Mouse (Mus musculus): Measurements from ENCODE around the gene Slc29a2. TPM values are rescaled to one million over a fixed set of nuclear protein-coding genes. Genes with fewer than 3 reads are reported as not detected.
"Not testable (repeated sequence)": the region's sequence is repeated elsewhere in the genome, so short reads cannot be mapped to it uniquely, and the experiment has no call there.

Slc29a2 gene
- polyA plus RNA-seq, 1 experiment, result 6.0 TPM

DNA sequence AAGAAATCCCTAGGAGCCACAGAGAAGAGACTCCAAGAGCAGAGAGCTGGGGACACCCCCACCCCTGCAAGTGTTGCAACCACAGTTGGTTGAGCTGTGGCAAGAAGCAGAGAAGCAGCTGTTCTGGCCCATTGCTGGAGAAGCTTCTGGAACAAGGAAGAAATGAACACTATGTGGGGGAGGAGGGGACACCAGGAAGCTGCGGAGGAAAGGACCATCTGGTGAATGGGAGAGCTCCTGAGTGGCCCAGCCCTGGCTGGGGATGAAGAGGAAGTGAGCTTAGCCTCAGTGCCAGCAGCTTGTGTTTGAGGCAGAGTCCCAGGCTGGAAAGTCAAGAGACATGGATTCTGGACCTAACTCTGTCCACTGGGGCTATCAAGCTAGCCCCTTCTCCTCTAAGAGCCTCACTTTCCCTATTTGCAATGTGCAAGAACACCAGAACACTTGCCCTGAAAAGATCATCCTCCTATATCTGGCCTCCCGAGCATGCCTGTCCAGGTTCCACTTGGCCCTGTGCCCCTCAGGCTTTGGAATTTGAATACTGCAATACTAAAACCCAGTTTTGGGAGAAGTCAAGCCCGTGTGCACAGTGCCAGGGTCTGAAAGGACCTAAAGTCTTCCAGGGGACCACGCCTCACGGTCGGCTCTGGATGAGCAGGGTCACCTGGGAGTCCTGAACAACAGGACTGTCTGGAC, 24.1 kb upstream of the Slc29a2 start:
- no peak for TF ChIP-seq POLR2A (IDR thresholded peaks at IDR 0.05; ENCODE audit: low read depth, low read length)
- peaks cover 5% of the 10 kb centered on the region; the same call in 1 of the 2 replicates for H3K4me1 ChIP-seq (ENCODE audit: control insufficient read depth, insufficient read depth, low read length)
- H3K27ac ChIP-seq (ENCODE audit: insufficient read depth, low read length), result no peak overlapping the region
- H3K4me3 ChIP-seq (ENCODE audit: insufficient read depth, low read length), result no peak overlapping the region

DNA sequence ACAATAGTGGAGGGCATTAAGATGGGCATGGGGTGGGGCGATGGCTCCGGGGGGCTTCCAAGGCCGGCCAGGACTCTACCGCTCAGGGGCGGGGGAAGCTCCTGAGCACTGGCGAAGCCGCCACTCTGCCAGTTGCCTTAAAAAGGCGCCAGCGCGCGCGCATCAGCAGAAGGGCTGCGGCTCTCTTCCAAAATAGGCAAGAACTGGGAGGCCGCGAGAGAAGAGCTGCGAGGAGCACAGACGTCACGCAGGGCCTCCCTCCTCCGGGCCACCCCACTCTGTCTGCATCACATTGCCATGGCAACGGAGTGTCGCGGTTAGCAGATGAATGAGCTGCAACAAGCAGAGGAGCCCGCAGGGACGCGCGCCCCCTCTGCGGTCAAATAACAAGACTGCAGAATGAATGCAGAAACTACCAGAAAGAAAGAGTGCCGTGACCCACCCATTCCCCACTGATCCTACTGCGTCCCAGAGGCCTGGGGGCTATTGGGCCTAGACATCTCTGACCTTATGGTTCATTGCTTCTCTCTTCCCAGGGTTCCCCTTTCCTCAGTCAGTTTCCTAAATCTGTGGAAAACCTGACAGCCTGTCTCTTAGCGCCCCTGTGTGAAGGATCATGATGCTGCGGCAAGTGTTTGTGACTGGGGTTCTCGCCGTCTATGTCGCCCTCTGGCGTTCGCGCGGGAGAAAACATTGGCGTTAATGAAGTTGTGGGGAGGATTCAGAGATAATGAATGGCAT, 21.8 kb upstream of the Slc29a2 start:
- TF ChIP-seq CTCF (IDR thresholded peaks at IDR 0.05; ENCODE audit: borderline replicate concordance, insufficient read depth, low read length) (peak; percentile 96), POLR2A (IDR thresholded peaks at IDR 0.05; ENCODE audit: low read depth, low read length) (peak; percentile 59; the same call in 1 of the 2 replicates)
- H3K4me3 ChIP-seq (ENCODE audit: insufficient read depth, low read length), result peak overlapping the region; percentile 19
- H3K4me1 ChIP-seq (ENCODE audit: control insufficient read depth, insufficient read depth, low read length), result peaks cover 5% of the 10 kb centered on the region; the same call in 1 of the 2 replicates
- peak overlapping the region; percentile 42; the same call in 1 of the 2 replicates for H3K27ac ChIP-seq (ENCODE audit: insufficient read depth, low read length)

DNA sequence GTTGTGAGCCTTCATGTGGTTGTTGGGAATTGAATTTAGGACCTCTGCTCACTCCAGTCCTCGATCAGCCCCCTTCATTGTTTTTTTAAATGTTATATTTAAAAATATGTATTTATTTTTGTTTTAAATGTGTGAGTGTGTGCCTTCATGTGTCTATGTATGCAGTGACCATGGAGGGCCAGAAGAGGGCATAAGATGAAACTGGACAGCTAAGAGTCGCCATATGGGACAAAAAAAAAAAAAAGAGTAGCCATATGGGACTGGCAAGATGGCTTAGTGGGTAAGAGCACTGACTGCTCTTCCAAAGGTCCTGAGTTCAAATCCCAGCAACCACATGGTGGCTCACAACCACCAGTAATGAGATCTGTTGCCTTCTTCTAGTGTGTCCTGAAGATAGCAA, 20.0 kb upstream of the Slc29a2 start:
- H3K27ac ChIP-seq (ENCODE audit: insufficient read depth, low read length); H3K4me3 ChIP-seq (ENCODE audit: insufficient read depth, low read length); H3K4me1 ChIP-seq (ENCODE audit: control insufficient read depth, insufficient read depth, low read length): not testable (repeated sequence)

DNA sequence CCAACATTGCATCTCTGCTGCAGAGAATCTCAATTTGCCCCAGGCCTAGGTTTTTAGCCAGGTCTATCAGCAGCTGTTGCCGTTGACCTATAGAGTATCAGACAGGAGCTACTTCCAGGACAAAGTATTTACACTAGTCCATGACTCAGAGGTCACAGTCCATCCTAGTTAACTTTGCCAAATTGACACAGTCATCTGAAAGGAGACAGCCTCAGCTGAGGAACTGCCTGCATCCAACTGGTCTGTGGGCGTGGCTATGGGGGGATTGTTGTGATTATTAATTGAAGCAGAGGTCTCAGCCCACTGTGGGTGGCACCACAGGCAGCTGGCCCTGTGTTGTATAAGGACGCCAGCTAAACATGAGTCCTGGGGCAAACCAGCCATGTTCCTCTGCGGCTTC, 18.7 kb upstream of the Slc29a2 start:
- H3K27ac ChIP-seq (ENCODE audit: insufficient read depth, low read length), result no peak overlapping the region
- no peak overlapping the region for H3K4me3 ChIP-seq (ENCODE audit: insufficient read depth, low read length)
- peaks cover 4% of the 10 kb centered on the region; the same call in 1 of the 2 replicates for H3K4me1 ChIP-seq (ENCODE audit: control insufficient read depth, insufficient read depth, low read length)
- TF ChIP-seq POLR2A (IDR thresholded peaks at IDR 0.05; ENCODE audit: low read depth, low read length) (no peak), CTCF (IDR thresholded peaks at IDR 0.05; ENCODE audit: borderline replicate concordance, insufficient read depth, low read length) (no peak)

DNA sequence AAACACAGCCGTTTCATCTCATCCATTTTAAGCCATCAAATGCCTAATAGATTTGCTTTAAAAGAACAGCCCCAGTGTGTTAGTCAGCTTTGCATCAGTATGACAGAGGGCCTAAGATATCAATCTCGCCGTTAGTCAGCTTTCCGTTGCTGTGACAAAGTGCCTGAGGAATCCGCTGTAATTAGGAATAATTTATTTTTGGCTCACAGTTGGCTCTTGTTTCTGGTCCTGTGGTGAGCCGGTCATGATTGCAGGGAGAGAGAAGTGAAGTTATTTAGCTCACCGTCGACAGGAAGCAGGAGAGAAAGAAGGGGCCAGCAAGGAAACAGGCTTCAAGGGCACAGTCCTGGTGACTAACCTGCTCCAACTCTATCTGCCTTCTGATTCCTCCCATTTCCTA, 10.5 kb upstream of the Slc29a2 start:
- TF ChIP-seq POLR2A (IDR thresholded peaks at IDR 0.05; ENCODE audit: low read depth, low read length) (no peak), CTCF (IDR thresholded peaks at IDR 0.05; ENCODE audit: borderline replicate concordance, insufficient read depth, low read length) (no peak)
- H3K27ac ChIP-seq (ENCODE audit: insufficient read depth, low read length), result peak overlapping the region; percentile 84
- H3K4me3 ChIP-seq (ENCODE audit: insufficient read depth, low read length), result no peak overlapping the region
- H3K4me1 ChIP-seq (ENCODE audit: control insufficient read depth, insufficient read depth, low read length), result peaks cover 23% of the 10 kb centered on the region

DNA sequence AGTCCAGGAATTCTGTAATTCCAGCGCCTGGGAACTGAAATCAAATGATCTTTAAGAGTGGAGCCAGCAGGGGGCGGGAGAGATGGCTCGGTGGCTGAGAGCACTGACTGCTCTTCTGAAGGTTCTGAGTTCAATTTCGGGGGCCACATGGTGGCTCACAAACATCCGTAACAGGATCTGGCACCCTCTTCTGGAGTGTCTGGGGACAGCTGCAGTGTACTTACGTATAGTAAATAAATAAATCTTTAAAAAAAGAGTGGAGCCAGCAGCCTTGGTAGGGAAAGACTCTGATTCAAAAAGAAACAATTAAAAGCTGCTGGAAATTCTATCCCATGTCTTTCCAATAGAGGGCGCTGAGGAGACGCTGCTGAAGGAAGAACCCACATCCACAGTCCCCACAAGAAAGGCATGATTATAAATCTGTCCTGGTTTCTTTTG, 8.7 kb upstream of the Slc29a2 start:
- peak overlapping the region; percentile 19; the same call in 1 of the 2 replicates for H3K27ac ChIP-seq (ENCODE audit: insufficient read depth, low read length)
- no peak for TF ChIP-seq CTCF (IDR thresholded peaks at IDR 0.05; ENCODE audit: borderline replicate concordance, insufficient read depth, low read length)
- no peak for TF ChIP-seq POLR2A (IDR thresholded peaks at IDR 0.05; ENCODE audit: low read depth, low read length)
- peaks cover 28% of the 10 kb centered on the region for H3K4me1 ChIP-seq (ENCODE audit: control insufficient read depth, insufficient read depth, low read length)

DNA sequence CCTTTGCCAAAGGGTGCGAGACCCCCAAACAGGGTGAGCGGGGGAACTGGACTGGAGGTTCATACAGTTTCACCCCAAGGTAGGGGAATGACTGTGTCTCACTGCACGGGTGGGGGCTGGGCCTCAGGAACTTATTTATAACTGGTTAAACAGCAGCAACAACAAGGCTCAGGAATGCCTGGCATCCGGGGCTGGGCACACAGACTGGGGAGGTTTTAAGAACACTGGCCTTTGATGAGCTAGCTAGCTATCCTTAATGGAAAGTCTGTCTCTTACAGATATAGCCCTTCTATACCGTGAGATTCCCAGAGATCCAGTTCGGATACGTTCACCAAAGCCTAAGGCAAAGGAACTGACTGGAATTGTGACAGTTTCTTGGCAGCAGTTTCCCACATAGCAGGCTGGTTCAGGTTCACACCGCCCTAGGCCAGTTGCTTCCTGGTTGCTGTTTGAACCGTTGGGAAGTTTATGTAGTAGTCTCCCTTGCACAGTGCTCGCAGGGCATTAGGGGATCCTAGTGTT, 7.4 kb upstream of the Slc29a2 start:
- TF ChIP-seq CTCF (IDR thresholded peaks at IDR 0.05; ENCODE audit: borderline replicate concordance, insufficient read depth, low read length) (no peak), POLR2A (IDR thresholded peaks at IDR 0.05; ENCODE audit: low read depth, low read length) (no peak)
- H3K27ac ChIP-seq (ENCODE audit: insufficient read depth, low read length), result peak overlapping the region; percentile 85
- no peak overlapping the region for H3K4me3 ChIP-seq (ENCODE audit: insufficient read depth, low read length)
- H3K4me1 ChIP-seq (ENCODE audit: control insufficient read depth, insufficient read depth, low read length), result peaks cover 28% of the 10 kb centered on the region

More for the DNA sequence above, 8.7 kb upstream of the Slc29a2 start:
- H3K4me3 ChIP-seq (ENCODE audit: insufficient read depth, low read length), result no peak overlapping the region

DNA sequence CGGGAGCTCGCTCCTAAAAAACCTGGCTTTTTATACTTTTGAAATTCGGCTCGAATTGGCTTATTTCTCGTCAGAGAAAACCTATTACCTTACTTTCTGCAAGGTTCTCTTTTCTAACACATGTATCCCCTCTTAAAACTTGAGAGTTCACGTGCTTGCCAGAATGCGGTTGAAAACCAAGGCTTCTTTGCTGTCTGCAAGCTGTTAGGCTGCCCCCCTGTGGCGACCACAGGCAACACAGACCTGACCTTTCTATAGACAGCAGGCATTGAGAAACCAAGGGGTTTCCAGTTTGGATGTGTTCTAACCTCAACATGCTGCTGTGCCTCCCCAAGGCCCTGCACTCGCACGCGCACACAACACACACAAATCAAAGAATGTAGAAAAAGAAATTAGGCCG, 6.9 kb upstream of the Slc29a2 start:
- H3K4me3 ChIP-seq (ENCODE audit: insufficient read depth, low read length), result no peak overlapping the region
- TF ChIP-seq CTCF (IDR thresholded peaks at IDR 0.05; ENCODE audit: borderline replicate concordance, insufficient read depth, low read length) (peak; percentile 61; the same call in 1 of the 2 replicates), POLR2A (IDR thresholded peaks at IDR 0.05; ENCODE audit: low read depth, low read length) (no peak)
- peaks cover 28% of the 10 kb centered on the region for H3K4me1 ChIP-seq (ENCODE audit: control insufficient read depth, insufficient read depth, low read length)
- H3K27ac ChIP-seq (ENCODE audit: insufficient read depth, low read length), result peak overlapping the region; percentile 85

DNA sequence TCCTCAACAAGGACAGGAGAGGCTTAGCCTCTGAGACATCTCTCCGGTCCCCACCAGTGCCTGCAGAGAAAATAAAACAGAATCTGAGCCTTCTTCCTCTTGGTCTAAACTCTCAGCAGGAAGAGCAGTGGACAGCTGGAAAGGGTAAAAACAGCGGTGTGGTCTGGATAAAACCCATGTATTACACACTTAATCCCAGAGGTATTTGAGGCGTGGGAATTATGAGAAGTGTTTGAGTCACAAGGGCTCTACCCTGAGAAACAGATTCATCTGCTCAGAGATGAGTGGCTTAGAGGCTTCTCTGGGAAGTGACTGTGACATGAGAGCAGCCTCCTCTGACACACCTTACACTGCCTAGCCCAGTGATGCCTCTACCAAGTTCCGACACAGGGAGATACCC, 6.0 kb upstream of the Slc29a2 start:
- no peak overlapping the region for H3K4me3 ChIP-seq (ENCODE audit: insufficient read depth, low read length)
- peaks cover 25% of the 10 kb centered on the region for H3K4me1 ChIP-seq (ENCODE audit: control insufficient read depth, insufficient read depth, low read length)
- peak overlapping the region; percentile 85 for H3K27ac ChIP-seq (ENCODE audit: insufficient read depth, low read length)
- TF ChIP-seq POLR2A (IDR thresholded peaks at IDR 0.05; ENCODE audit: low read depth, low read length) (no peak), CTCF (IDR thresholded peaks at IDR 0.05; ENCODE audit: borderline replicate concordance, insufficient read depth, low read length) (no peak)

DNA sequence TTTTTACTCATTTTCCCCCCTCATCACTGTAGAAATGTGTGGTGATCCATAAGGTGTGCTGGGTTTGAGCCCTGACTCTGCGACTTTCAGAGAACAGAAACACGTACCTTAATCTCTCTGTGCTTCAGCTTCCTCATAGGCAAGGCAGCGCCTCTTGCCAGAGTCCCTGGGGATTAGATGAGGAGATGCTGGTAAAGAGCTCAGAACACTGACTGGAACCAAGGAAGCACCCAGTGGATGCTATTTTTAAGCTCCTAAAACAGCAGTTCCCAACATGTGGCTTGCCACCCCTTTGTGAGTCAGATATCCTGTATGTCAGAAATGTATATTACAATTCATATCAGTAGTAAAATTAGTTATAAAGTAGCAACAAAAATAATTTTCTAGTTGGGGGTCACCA, 5.5 kb upstream of the Slc29a2 start:
- no peak for TF ChIP-seq CTCF (IDR thresholded peaks at IDR 0.05; ENCODE audit: borderline replicate concordance, insufficient read depth, low read length)
- no peak for TF ChIP-seq POLR2A (IDR thresholded peaks at IDR 0.05; ENCODE audit: low read depth, low read length)
- Histone ChIP-seq H3K27ac (ENCODE audit: insufficient read depth, low read length) (peak overlapping the region; percentile 85), H3K4me3 (ENCODE audit: insufficient read depth, low read length) (no peak overlapping the region), H3K4me1 (ENCODE audit: control insufficient read depth, insufficient read depth, low read length) (peaks cover 23% of the 10 kb centered on the region)
